Mouse (Mus musculus) midbrain, embryonic 12.5 days (tissue): ENCODE results near the gene Bex1. TPM values are rescaled to one million over a fixed set of nuclear protein-coding genes. Genes with fewer than 3 reads are reported as not detected.

Experiments used
- ATAC-seq: fragments of 200-750 bp; cut with Nextera tagmentation; 2 replicates; pipeline ENCODE4 v1.8.0; 2017; ENCODE audit warnings: low read depth, moderate TSS enrichment, moderate library complexity; ENCODE audit not compliant: low FRiP score
- H3K27ac ChIP-seq: fragments of 300-500 bp; sonication (generic); replicated peaks from 2 replicates; pipeline ENCODE4 v1.5.1; 2016; ENCODE audit warnings: mild to moderate bottlenecking
- H3K27me3 ChIP-seq: fragments of 300-500 bp; sonication (generic); 2 replicates; pipeline ENCODE4 v1.6.1; 2016; ENCODE audit warnings: mild to moderate bottlenecking
- H3K36me3 ChIP-seq: fragments of 300-500 bp; sonication (generic); 2 replicates; pipeline ENCODE4 v1.6.1; 2016
- H3K4me1 ChIP-seq: fragments of 300-500 bp; sonication (generic); 2 replicates; pipeline ENCODE4 v1.6.1; 2016
- H3K4me2 ChIP-seq: fragments of 300-500 bp; sonication (generic); replicated peaks from 2 replicates; pipeline ENCODE4 v1.6.1; 2016; ENCODE audit warnings: mild to moderate bottlenecking, moderate library complexity
- H3K4me3 ChIP-seq: fragments of 300-500 bp; sonication (generic); 2 replicates; pipeline ENCODE4 v1.5.1; 2016; ENCODE audit warnings: mild to moderate bottlenecking
- H3K9ac ChIP-seq: fragments of 300-500 bp; sonication (generic); replicated peaks from 2 replicates; pipeline ENCODE4 v1.6.1; 2016; ENCODE audit warnings: mild to moderate bottlenecking, moderate library complexity
- H3K9me3 ChIP-seq: fragments of 300-500 bp; sonication (generic); 2 replicates; pipeline ENCODE4 v1.6.1; 2016; ENCODE audit warnings: mild to moderate bottlenecking
- WGBS: fragments of 180-500 bp; shearing (Covaris S2); methylation state at CpG from one replicate; pipeline ENCODE4 v1.1.7; 2016; 5-methylcytosine and 5-hydroxymethylcytosine counted together
- polyA plus RNA-seq: library from polyadenylated mRNA; unstranded; fragments of >200 nt; fragmentation: Nextera tagmentation; extraction: Ambion mirVana; gene quantifications from 2 replicates; pipeline ENCODE4 v1.2.1, GENCODE M21; 2016

Bex1 gene
- polyA plus RNA-seq, 1 experiment from 2014 or later: 112 TPM

GRCm38 (mm10) chrX:136213396-136213795 lies 1.9 kb downstream of the Bex1 start:
- Histone ChIP-seq H3K4me2 (no peak overlapping the region), H3K27me3 (no peaks in the 10 kb centered on the region), H3K4me1 (no peaks in the 10 kb centered on the region), H3K4me3 (no peak overlapping the region), H3K27ac (no peak overlapping the region), H3K9ac (no peak overlapping the region), H3K36me3 (no peaks in the 10 kb centered on the region), H3K9me3 (no peaks in the 10 kb centered on the region)
- 65% methylated on average over 2 of the region's 2 CpGs for WGBS
- ATAC-seq: no peak

GRCm38 (mm10) chrX:136204406-136204805 lies 10.9 kb downstream of the Bex1 start:
- WGBS: 85% methylated on average over 6 of the region's 6 CpGs
- Histone ChIP-seq H3K27ac (no peak overlapping the region), H3K9me3 (no peaks in the 10 kb centered on the region), H3K4me2 (no peak overlapping the region), H3K4me1 (no peaks in the 10 kb centered on the region), H3K9ac (no peak overlapping the region), H3K27me3 (peaks cover 10% of the 10 kb centered on the region), H3K4me3 (no peak overlapping the region), H3K36me3 (no peaks in the 10 kb centered on the region)
- ATAC-seq: no peak

GRCm38 (mm10) chrX:136203664-136204066 lies 11.6 kb downstream of the Bex1 start, which contains the start of gene Tceal5:
TSS of gene Tceal5 (minus strand) at chrX:136203876.
- Histone ChIP-seq H3K27ac (no peak within 1 kb of the TSS), H3K9ac (peak within 1 kb of the TSS; percentile 49), H3K4me3 (peak within 1 kb of the TSS; percentile 49), H3K36me3 (no peaks in the 10 kb centered on the region), H3K4me2 (peak within 1 kb of the TSS; percentile 56), H3K4me1 (no peaks in the 10 kb centered on the region), H3K27me3 (peaks cover 10% of the 10 kb centered on the region), H3K9me3 (no peaks in the 10 kb centered on the region)
- ATAC-seq: peak; percentile 87
- WGBS: 20% methylated on average over 9 of the region's 9 CpGs

GRCm38 (mm10) chrX:136203257-136203656 lies 12.1 kb downstream of the Bex1 start:
- H3K27ac ChIP-seq: no peak overlapping the region
- no peaks in the 10 kb centered on the region for H3K36me3 ChIP-seq
- 0 out of 2 replicates have a peak, but pooled peaks have one; percentile 19 for ATAC-seq
- H3K27me3 ChIP-seq: peaks cover 10% of the 10 kb centered on the region
- H3K4me1 ChIP-seq: no peaks in the 10 kb centered on the region
- no peaks in the 10 kb centered on the region for H3K9me3 ChIP-seq
- 22% methylated on average over 7 of the region's 7 CpGs for WGBS
- peak overlapping the region; percentile 49 for H3K9ac ChIP-seq
- peak overlapping the region; percentile 49 for H3K4me3 ChIP-seq
- H3K4me2 ChIP-seq: peak overlapping the region; percentile 56

- Histone ChIP-seq H3K27me3 (0 out of 2 replicates have a peak, but pooled peaks cover 6% of the 10 kb centered on the region), H3K36me3 (no peaks in the 10 kb centered on the region), H3K9ac (no peak overlapping the region), H3K9me3 (no peaks in the 10 kb centered on the region), H3K4me3 (no peak overlapping the region), H3K4me2 (no peak overlapping the region), H3K4me1 (no peaks in the 10 kb centered on the region), H3K27ac (no peak overlapping the region)
- ATAC-seq: no peak
- 47% methylated on average over 1 of the region's 1 CpGs for WGBS
Observed at GRCm38 (mm10) chrX:136196873-136197272, 18.4 kb downstream of the Bex1 start.

GRCm38 (mm10) chrX:136195193-136195944 lies 19.9 kb downstream of the Bex1 start:
- 79% methylated on average over 16 of the region's 16 CpGs for WGBS
- H3K9ac ChIP-seq: no peak overlapping the region
- no peak overlapping the region for H3K4me3 ChIP-seq

GRCm38 (mm10) chrX:136183107-136183506 lies 32.2 kb downstream of the Bex1 start:
- Histone ChIP-seq H3K4me2 (no peak overlapping the region), H3K27ac (no peak overlapping the region), H3K4me3 (no peak overlapping the region), H3K27me3 (peaks cover 4% of the 10 kb centered on the region; the same call in 1 of the 2 replicates), H3K4me1 (no peaks in the 10 kb centered on the region), H3K9ac (no peak overlapping the region), H3K9me3 (no peaks in the 10 kb centered on the region), H3K36me3 (no peaks in the 10 kb centered on the region)
- no peak for ATAC-seq
- WGBS: 88% methylated on average over 1 of the region's 1 CpGs

More at GRCm38 (mm10) chrX:136195193-136195944, 19.9 kb downstream of the Bex1 start:
- no peaks in the 10 kb centered on the region for H3K36me3 ChIP-seq
- H3K4me1 ChIP-seq: no peaks in the 10 kb centered on the region
- H3K27me3 ChIP-seq: 0 out of 2 replicates have a peak, but pooled peaks cover 6% of the 10 kb centered on the region
- ATAC-seq: no peak
- H3K27ac ChIP-seq: no peak overlapping the region
- H3K4me2 ChIP-seq: no peak overlapping the region
- H3K9me3 ChIP-seq: no peaks in the 10 kb centered on the region

GRCm38 (mm10) chrX:136180897-136181553 lies 34.3 kb downstream of the Bex1 start:
- peak; percentile 56 for ATAC-seq
- no peaks in the 10 kb centered on the region for H3K9me3 ChIP-seq
- H3K4me3 ChIP-seq: no peak overlapping the region
- 25% methylated on average over 11 of the region's 11 CpGs for WGBS
- no peaks in the 10 kb centered on the region for H3K36me3 ChIP-seq
- H3K27ac ChIP-seq: no peak overlapping the region
- no peak overlapping the region for H3K4me2 ChIP-seq
- no peaks in the 10 kb centered on the region for H3K4me1 ChIP-seq
- peaks cover 4% of the 10 kb centered on the region; the same call in 1 of the 2 replicates for H3K27me3 ChIP-seq
- H3K9ac ChIP-seq: no peak overlapping the region

- Histone ChIP-seq H3K27ac (peak overlapping the region; percentile 77; the same call in 1 of the 2 replicates), H3K4me1 (0 out of 2 replicates have a peak, but pooled peaks cover 2% of the 10 kb centered on the region), H3K36me3 (no peaks in the 10 kb centered on the region), H3K9me3 (no peaks in the 10 kb centered on the region), H3K27me3 (no peaks in the 10 kb centered on the region; the same call in 1 of the 2 replicates), H3K4me2 (peak overlapping the region; percentile 45), H3K9ac (peak overlapping the region; percentile 47; the same call in 1 of the 2 replicates), H3K4me3 (peak overlapping the region; percentile 54)
- 39% methylated on average over 10 of the region's 10 CpGs for WGBS
- ATAC-seq: no peak
Observed at GRCm38 (mm10) chrX:136172786-136173185, 42.5 kb downstream of the Bex1 start.

- WGBS: 23% methylated on average over 10 of the region's 10 CpGs
- peak within 1 kb of the TSS; percentile 51 for H3K4me2 ChIP-seq
- peak within 1 kb of the TSS; percentile 65 for H3K9ac ChIP-seq
- H3K27me3 ChIP-seq: no peaks in the 10 kb centered on the region; the same call in 1 of the 2 replicates
- H3K4me3 ChIP-seq: peak within 1 kb of the TSS; percentile 54
- peak within 1 kb of the TSS; percentile 78 for H3K27ac ChIP-seq
- no peaks in the 10 kb centered on the region for H3K36me3 ChIP-seq
- ATAC-seq: peak; percentile 95
- no peaks in the 10 kb centered on the region for H3K9me3 ChIP-seq
- H3K4me1 ChIP-seq: 0 out of 2 replicates have a peak, but pooled peaks cover 2% of the 10 kb centered on the region
Observed at GRCm38 (mm10) chrX:136172118-136172551, 43.2 kb downstream of the Bex1 start, which contains the start of gene Tceal8. TSS of gene Tceal8 (minus strand) at chrX:136172342.

GRCm38 (mm10) chrX:136171189-136172117 lies 43.9 kb downstream of the Bex1 start:
- Histone ChIP-seq H3K9me3 (no peaks in the 10 kb centered on the region), H3K27me3 (no peaks in the 10 kb centered on the region; the same call in 1 of the 2 replicates), H3K36me3 (no peaks in the 10 kb centered on the region), H3K9ac (peak overlapping the region; percentile 65), H3K4me2 (peak overlapping the region; percentile 51), H3K27ac (peak overlapping the region; percentile 78), H3K4me3 (peak overlapping the region; percentile 54), H3K4me1 (0 out of 2 replicates have a peak, but pooled peaks cover 2% of the 10 kb centered on the region)
- 19% methylated on average over 24 of the region's 24 CpGs for WGBS
- ATAC-seq: peak; percentile 68
